Mouse (Mus musculus) macrophage (primary cell): ENCODE measurements around the gene Ldlrad3. TPM values are rescaled to one million over a fixed set of nuclear protein-coding genes. Genes with fewer than 3 reads are reported as not detected.

Experiments used
- H3K27ac ChIP-seq: fragments of 350-480 bp; formaldehyde crosslinking; 2 replicates; pipeline ENCODE4 v1.9.0; 2021
- H3K36me3 ChIP-seq: fragments of 350-480 bp; formaldehyde crosslinking; 2 replicates; pipeline ENCODE4 v1.9.0; 2021; ENCODE audit errors: inconsistent target
- H3K4me3 ChIP-seq: fragments of 350-480 bp; formaldehyde crosslinking; 2 replicates; pipeline ENCODE4 v1.9.0; 2021; ENCODE audit errors: inconsistent target
- H3K79me2 ChIP-seq: fragments of 350-480 bp; formaldehyde crosslinking; 2 replicates; pipeline ENCODE4 v1.9.0; 2021; ENCODE audit errors: inconsistent target
- WGBS: methylation state at CpG from one replicate; pipeline ENCODE4 v1.1.7; 2026; ENCODE audit warnings: inconsistent platforms; ENCODE audit not compliant: missing documents; 5-methylcytosine and 5-hydroxymethylcytosine counted together
- polyA plus RNA-seq: library from polyadenylated mRNA; stranded (reverse); fragments of 250-400 nt; gene quantifications from 3 replicates; pipeline ENCODE4 v1.2.4, GENCODE M21; 2018; ENCODE audit warnings: inconsistent platforms

Ldlrad3 gene
- polyA plus RNA-seq, 1 experiment from 2014 or later: 10.7 TPM

- Histone ChIP-seq H3K4me3 (no peak overlapping the region), H3K36me3 (no peaks in the 10 kb centered on the region), H3K27ac (no peak overlapping the region), H3K79me2 (no peaks in the 10 kb centered on the region)
- WGBS: 85% methylated on average over 8 of the region's 8 CpGs
These were observed 161.7 kb downstream of the Ldlrad3 start for GRCm38 (mm10) chr2:102024483-102024882.

- 84% methylated on average over 11 of the region's 11 CpGs for WGBS
- H3K36me3 ChIP-seq: no peaks in the 10 kb centered on the region
- no peaks in the 10 kb centered on the region for H3K79me2 ChIP-seq
- no peak overlapping the region for H3K27ac ChIP-seq
- H3K4me3 ChIP-seq: no peak overlapping the region
These were observed 164.7 kb downstream of the Ldlrad3 start for GRCm38 (mm10) chr2:102021371-102022084.

- no peak overlapping the region for H3K4me3 ChIP-seq
- 89% methylated on average over 3 of the region's 3 CpGs for WGBS
- no peaks in the 10 kb centered on the region for H3K79me2 ChIP-seq
- H3K36me3 ChIP-seq: no peaks in the 10 kb centered on the region
- H3K27ac ChIP-seq: no peak overlapping the region
These were observed 165.6 kb downstream of the Ldlrad3 start for GRCm38 (mm10) chr2:102020546-102020945.

- Histone ChIP-seq H3K36me3 (no peaks in the 10 kb centered on the region), H3K4me3 (no peak overlapping the region), H3K79me2 (no peaks in the 10 kb centered on the region), H3K27ac (no peak overlapping the region)
- 95% methylated on average over 6 of the region's 6 CpGs for WGBS
These were observed 171.6 kb downstream of the Ldlrad3 start for GRCm38 (mm10) chr2:102014538-102015113.

- H3K36me3 ChIP-seq: no peaks in the 10 kb centered on the region
- 97% methylated on average over 6 of the region's 6 CpGs for WGBS
- no peak overlapping the region for H3K4me3 ChIP-seq
- H3K79me2 ChIP-seq: no peaks in the 10 kb centered on the region
- no peak overlapping the region for H3K27ac ChIP-seq
These were observed 174.7 kb downstream of the Ldlrad3 start for GRCm38 (mm10) chr2:102011311-102011975.

GRCm38 (mm10) chr2:102009766-102010265 lies 176.4 kb downstream of the Ldlrad3 start:
- Histone ChIP-seq H3K36me3 (no peaks in the 10 kb centered on the region), H3K4me3 (no peak overlapping the region), H3K27ac (0 out of 2 replicates have a peak overlapping the region, but pooled peaks have one; percentile 12), H3K79me2 (no peaks in the 10 kb centered on the region)
- WGBS: 78% methylated on average over 6 of the region's 6 CpGs

- no peaks in the 10 kb centered on the region for H3K79me2 ChIP-seq
- WGBS: 96% methylated on average over 4 of the region's 4 CpGs
- no peak overlapping the region for H3K27ac ChIP-seq
- H3K36me3 ChIP-seq: no peaks in the 10 kb centered on the region
- no peak overlapping the region for H3K4me3 ChIP-seq
These were observed 180.0 kb downstream of the Ldlrad3 start for GRCm38 (mm10) chr2:102006143-102006542.

GRCm38 (mm10) chr2:102005377-102006007 lies 180.7 kb downstream of the Ldlrad3 start:
- no peaks in the 10 kb centered on the region for H3K79me2 ChIP-seq
- no peak overlapping the region for H3K27ac ChIP-seq
- WGBS: 88% methylated on average over 8 of the region's 8 CpGs
- no peak overlapping the region for H3K4me3 ChIP-seq
- H3K36me3 ChIP-seq: no peaks in the 10 kb centered on the region

- Histone ChIP-seq H3K79me2 (no peaks in the 10 kb centered on the region), H3K27ac (no peak overlapping the region), H3K4me3 (no peak overlapping the region), H3K36me3 (no peaks in the 10 kb centered on the region)
- WGBS: 91% methylated on average over 7 of the region's 7 CpGs
These were observed 182.4 kb downstream of the Ldlrad3 start for GRCm38 (mm10) chr2:102003776-102004264.

- Histone ChIP-seq H3K79me2 (no peaks in the 10 kb centered on the region), H3K36me3 (no peaks in the 10 kb centered on the region), H3K4me3 (no peak overlapping the region), H3K27ac (no peak overlapping the region)
- WGBS: 90% methylated on average over 8 of the region's 8 CpGs
These were observed 183.0 kb downstream of the Ldlrad3 start for GRCm38 (mm10) chr2:102002974-102003775.

- Histone ChIP-seq H3K79me2 (no peaks in the 10 kb centered on the region), H3K4me3 (no peak overlapping the region), H3K27ac (no peak overlapping the region), H3K36me3 (no peaks in the 10 kb centered on the region)
- 58% methylated on average over 12 of the region's 12 CpGs for WGBS
These were observed 183.7 kb downstream of the Ldlrad3 start for GRCm38 (mm10) chr2:102002408-102002973.

GRCm38 (mm10) chr2:102001661-102002060 lies 184.5 kb downstream of the Ldlrad3 start:
- H3K4me3 ChIP-seq: no peak overlapping the region
- H3K79me2 ChIP-seq: no peaks in the 10 kb centered on the region
- H3K27ac ChIP-seq: no peak overlapping the region
- WGBS: 8% methylated on average over 1 of the region's 1 CpGs
- H3K36me3 ChIP-seq: no peaks in the 10 kb centered on the region

- Histone ChIP-seq H3K4me3 (no peak overlapping the region), H3K79me2 (no peaks in the 10 kb centered on the region), H3K27ac (no peak overlapping the region), H3K36me3 (no peaks in the 10 kb centered on the region)
- 78% methylated on average over 10 of the region's 11 CpGs for WGBS
These were observed 187.1 kb downstream of the Ldlrad3 start for GRCm38 (mm10) chr2:101998911-101999572.
